Mouse (Mus musculus): Measurements from ENCODE around the gene Cphx3. TPM values are rescaled to one million over a fixed set of nuclear protein-coding genes. Genes with fewer than 3 reads are reported as not detected.
"Not testable (repeated sequence)": the region's sequence is repeated elsewhere in the genome, so short reads cannot be mapped to it uniquely, and the experiment has no call there.

Gene Cphx3
- polyA plus RNA-seq, 1 experiment from 2014 or later, result not detected

DNA sequence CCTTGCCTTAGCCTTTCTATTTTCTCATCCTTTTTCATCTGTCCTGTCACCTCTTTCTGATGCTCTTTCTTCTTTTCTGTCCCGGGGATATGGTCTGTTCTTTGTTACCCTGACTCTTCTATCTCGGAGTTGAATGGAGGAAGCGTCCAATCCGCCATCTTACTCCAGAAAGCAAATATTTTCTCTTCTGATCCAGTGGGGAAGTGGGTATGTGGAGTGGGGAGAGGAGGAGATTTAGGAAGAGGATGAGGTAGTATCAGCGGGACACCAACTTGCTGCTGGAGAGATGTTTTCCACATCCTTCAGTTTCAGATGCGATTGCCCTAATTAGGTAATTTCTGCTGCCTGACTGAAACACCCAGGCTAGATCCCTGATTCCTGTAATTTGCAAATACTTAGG is 176.6 kb downstream of the Cphx3 start:
- not testable (repeated sequence) for H3K36me3 ChIP-seq (ENCODE audit: control insufficient read depth, insufficient read depth, low read length); H3K9ac ChIP-seq (ENCODE audit: low read depth, low read length); H3K27me3 ChIP-seq (replicated peaks; ENCODE audit: control insufficient read depth, insufficient read depth, low read length); H3K27ac ChIP-seq (replicated peaks; ENCODE audit: low read depth, low read length); H3K4me2 ChIP-seq (ENCODE audit: low read depth, low read length); H3K9me3 ChIP-seq (ENCODE audit: control insufficient read depth, low read length); H3K4me1 ChIP-seq (ENCODE audit: control insufficient read depth, insufficient read depth, low read length); H3K4me3 ChIP-seq (ENCODE audit: low read depth, low read length); DNase-seq (ENCODE audit: low spot score)
- peak; percentile 20; the same call in 1 of the 2 replicates for ATAC-seq (ENCODE audit: low read depth)
- no CpG with 5 or more reads among the region's 6 CpGs for WGBS

Other genes with a start within 250 kb of the Cphx3 start
- 27.6 and 30.2 TPM in 2 replicates for gene Anxa11, start 240.1 kb upstream of the Cphx3 start, polyA plus RNA-seq (2014; fragmentation: Nextera tagmentation; extraction: Ambion mirVana)
- gene Plac9a, start 179.2 kb upstream of the Cphx3 start, polyA plus RNA-seq (2014; fragmentation: Nextera tagmentation; extraction: Ambion mirVana), result 0.62 TPM in 1 of 2 replicates, not detected in the other
- 2.6 and 5.5 TPM in 2 replicates for gene Tmem254a, start 154.6 kb upstream of the Cphx3 start, polyA plus RNA-seq (2014; fragmentation: Nextera tagmentation; extraction: Ambion mirVana)
- gene Cphx1, start 144.0 kb upstream of the Cphx3 start, polyA plus RNA-seq (2014; fragmentation: Nextera tagmentation; extraction: Ambion mirVana), result not detected in 2 replicates
- gene Duxbl1, start 103.7 kb upstream of the Cphx3 start, polyA plus RNA-seq (2014; fragmentation: Nextera tagmentation; extraction: Ambion mirVana), result 1.1 and 1.6 TPM in 2 replicates
- gene Gm9780, start 39.6 kb upstream of the Cphx3 start, polyA plus RNA-seq (2014; fragmentation: Nextera tagmentation; extraction: Ambion mirVana), result 38.6 and 48.4 TPM in 2 replicates
- 29.2 and 41.3 TPM in 2 replicates for gene Tmem254c, start 14.9 kb upstream of the Cphx3 start, polyA plus RNA-seq (2014; fragmentation: Nextera tagmentation; extraction: Ambion mirVana)
- gene Cphx2, start 781 bp upstream of the Cphx3 start, polyA plus RNA-seq (2014; fragmentation: Nextera tagmentation; extraction: Ambion mirVana), result not detected in 2 replicates
- 0.17 TPM in 1 of 2 replicates, not detected in the other for gene Duxbl2, start 36.1 kb downstream of the Cphx3 start, polyA plus RNA-seq (2014; fragmentation: Nextera tagmentation; extraction: Ambion mirVana)
- gene Plac9b, start 100.2 kb downstream of the Cphx3 start, polyA plus RNA-seq (2014; fragmentation: Nextera tagmentation; extraction: Ambion mirVana), result 36.4 and 47.6 TPM in 2 replicates
- gene Tmem254b, start 124.7 kb downstream of the Cphx3 start, polyA plus RNA-seq (2014; fragmentation: Nextera tagmentation; extraction: Ambion mirVana), result 29.8 and 31.2 TPM in 2 replicates
- gene Duxbl3, start 175.7 kb downstream of the Cphx3 start, polyA plus RNA-seq (2014; fragmentation: Nextera tagmentation; extraction: Ambion mirVana), result 1.8 and 3.1 TPM in 2 replicates

All from embryonic facial prominence, embryonic 14.5 days (tissue).